Mouse (Mus musculus) intestine, embryonic 15.5 days (tissue): ENCODE measurements at regions not wholly inside any gene's neighbourhood (a gene's known extent, or its start where the extent isn't known, plus 50 kb on each side); places are given as distances from the start of the nearest gene placed in this dataset.
A peak's percentile ranks its signal among the peaks of the same experiment; 100 is the strongest.
"Not testable (repeated sequence)": the region's sequence is repeated elsewhere in the genome, so short reads cannot be mapped to it uniquely, and the experiment has no call there.

Source experiments
- ATAC-seq: fragments of 200-750 bp; cut with Nextera tagmentation; 2 replicates; pipeline ENCODE4 v1.8.0; 2017; ENCODE audit warnings: moderate TSS enrichment, moderate library complexity
- H3K27ac ChIP-seq: fragments of 300-500 bp; sonication (generic); 2 replicates; pipeline ENCODE4 v1.5.1; 2015; ENCODE audit warnings: mild to moderate bottlenecking, inconsistent platforms
- H3K27me3 ChIP-seq: fragments of 300-500 bp; sonication (generic); replicated peaks from 2 replicates; pipeline ENCODE4 v1.6.1; 2015; ENCODE audit warnings: inconsistent platforms
- H3K36me3 ChIP-seq: fragments of 300-500 bp; sonication (generic); 2 replicates; pipeline ENCODE4 v1.6.1; 2015; ENCODE audit warnings: inconsistent platforms
- H3K4me1 ChIP-seq: fragments of 300-500 bp; sonication (generic); replicated peaks from 2 replicates; pipeline ENCODE4 v1.6.1; 2015; ENCODE audit warnings: inconsistent platforms
- H3K4me2 ChIP-seq: fragments of 300-500 bp; sonication (generic); replicated peaks from 2 replicates; pipeline ENCODE4 v1.6.1; 2015; ENCODE audit warnings: mild to moderate bottlenecking, inconsistent platforms
- H3K4me3 ChIP-seq: fragments of 300-500 bp; sonication (generic); replicated peaks from 2 replicates; pipeline ENCODE4 v1.5.1; 2015; ENCODE audit warnings: inconsistent platforms
- H3K9ac ChIP-seq: fragments of 300-500 bp; sonication (generic); 2 replicates; pipeline ENCODE4 v1.6.1; 2015; ENCODE audit warnings: inconsistent platforms
- H3K9me3 ChIP-seq: fragments of 300-500 bp; sonication (generic); 2 replicates; pipeline ENCODE4 v1.6.1; 2016; ENCODE audit warnings: inconsistent platforms
- WGBS: fragments of 180-500 bp; shearing (Covaris S2); methylation state at CpG from one replicate; pipeline ENCODE4 v1.1.7; 2015; 5-methylcytosine and 5-hydroxymethylcytosine counted together

DNA sequence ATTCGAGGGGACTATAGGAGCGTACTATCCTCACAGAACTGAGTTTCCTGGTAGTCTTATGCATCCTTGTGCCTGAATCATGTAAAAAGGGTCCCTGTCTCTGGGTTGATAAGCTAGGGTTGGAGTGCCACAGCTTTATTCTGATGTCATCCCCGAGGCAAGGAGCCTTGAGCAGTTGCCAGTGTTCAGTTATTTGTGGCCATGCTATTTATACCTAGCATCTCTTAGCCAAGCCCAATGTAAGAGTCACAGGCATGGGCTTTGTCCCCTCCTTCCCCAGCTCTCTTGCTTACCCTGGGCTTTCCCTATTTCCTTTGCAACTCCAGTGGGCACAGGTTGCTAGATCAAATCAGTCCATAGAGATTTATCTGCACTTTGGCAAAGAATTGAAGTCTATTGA, 288.6 kb downstream of the Cyp26b1 start:
- Histone ChIP-seq H3K27ac (no peak overlapping the region), H3K9me3 (no peaks in the 10 kb centered on the region), H3K4me3 (no peak overlapping the region), H3K4me2 (no peak overlapping the region), H3K27me3 (no peaks in the 10 kb centered on the region), H3K36me3 (no peaks in the 10 kb centered on the region), H3K4me1 (no peaks in the 10 kb centered on the region), H3K9ac (no peak overlapping the region)
- WGBS: 88% methylated on average over 3 of the region's 3 CpGs
- ATAC-seq: no peak

DNA sequence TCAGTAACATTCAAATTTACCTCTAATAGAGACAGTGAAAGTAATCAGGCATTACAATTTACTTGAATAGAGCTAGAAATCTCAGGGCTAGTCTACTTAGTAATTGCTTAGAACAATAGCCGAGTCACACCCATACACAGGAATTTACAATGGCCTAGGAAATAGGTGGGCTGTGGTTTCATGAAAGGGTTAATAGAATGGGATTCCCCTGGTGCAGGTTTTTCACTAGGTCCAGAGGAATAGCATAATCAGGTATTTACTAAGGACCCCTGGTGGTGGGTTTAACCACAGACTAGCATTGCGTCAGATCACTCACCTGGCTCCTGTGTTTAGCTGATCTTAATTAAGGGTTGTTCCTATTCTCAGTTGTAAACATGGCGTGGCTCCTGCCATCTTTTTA, 290.8 kb downstream of the Cyp26b1 start:
- not testable (repeated sequence) for H3K9ac ChIP-seq, H3K4me1 ChIP-seq, H3K9me3 ChIP-seq, H3K36me3 ChIP-seq, H3K4me3 ChIP-seq, H3K27ac ChIP-seq, ATAC-seq, H3K4me2 ChIP-seq, H3K27me3 ChIP-seq
- 86% methylated on average over 3 of the region's 3 CpGs for WGBS

DNA sequence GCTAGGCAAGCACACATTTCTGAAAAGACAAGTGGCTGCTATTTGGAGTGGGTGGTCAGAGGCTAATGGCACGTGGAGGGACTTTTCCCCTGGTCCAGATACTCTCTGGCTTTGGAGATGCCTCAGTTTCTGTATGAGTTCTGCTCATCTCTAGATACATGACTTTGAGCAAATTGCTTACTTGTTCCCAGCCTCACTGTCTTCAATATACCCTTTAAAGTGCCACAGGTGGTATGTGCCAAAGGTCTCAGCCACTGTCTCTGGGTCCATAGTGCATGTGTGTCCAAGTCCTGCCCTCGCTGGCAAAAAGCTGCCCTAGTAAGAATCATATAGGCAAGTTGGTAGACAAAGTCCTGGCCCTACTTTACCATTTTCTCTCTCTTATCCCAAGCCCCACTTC, 291.5 kb downstream of the Dysf start:
- H3K9me3 ChIP-seq: no peaks in the 10 kb centered on the region

DNA sequence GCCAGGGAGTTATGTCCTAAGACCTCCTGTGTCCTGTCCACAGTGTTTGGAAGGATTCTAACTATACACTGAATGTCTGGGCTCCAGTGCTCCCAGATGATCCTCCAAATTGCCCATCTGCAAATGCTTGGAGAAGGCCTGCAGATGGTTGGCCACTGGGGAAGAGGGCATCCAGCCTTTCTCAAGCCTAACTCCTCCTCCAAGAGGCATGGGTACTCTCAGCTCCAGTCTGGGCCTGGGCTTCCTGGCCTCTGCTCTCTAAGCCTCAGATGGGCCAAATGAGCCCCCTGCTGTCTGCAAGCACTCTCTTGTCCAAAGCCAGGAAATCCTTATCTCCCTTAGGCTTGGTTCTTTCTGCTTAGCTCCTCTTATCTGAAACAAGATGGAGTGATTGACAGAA, 290.8 kb downstream of the Dysf start:
- no peak overlapping the region for H3K9ac ChIP-seq
- no peak overlapping the region for H3K27ac ChIP-seq
- H3K27me3 ChIP-seq: no peaks in the 10 kb centered on the region
- H3K9me3 ChIP-seq: no peaks in the 10 kb centered on the region
- no peaks in the 10 kb centered on the region for H3K36me3 ChIP-seq
- no peak for ATAC-seq
- no peak overlapping the region for H3K4me3 ChIP-seq
- no peaks in the 10 kb centered on the region for H3K4me1 ChIP-seq
- no peak overlapping the region for H3K4me2 ChIP-seq

More for the DNA sequence above, 291.5 kb downstream of the Dysf start:
- WGBS: 76% methylated on average over 2 of the region's 2 CpGs
- H3K4me3 ChIP-seq: no peak overlapping the region
- H3K4me2 ChIP-seq: no peak overlapping the region
- H3K27ac ChIP-seq: no peak overlapping the region
- H3K4me1 ChIP-seq: no peaks in the 10 kb centered on the region
- no peak overlapping the region for H3K9ac ChIP-seq
- H3K27me3 ChIP-seq: no peaks in the 10 kb centered on the region
- no peaks in the 10 kb centered on the region for H3K36me3 ChIP-seq
- no peak for ATAC-seq

DNA sequence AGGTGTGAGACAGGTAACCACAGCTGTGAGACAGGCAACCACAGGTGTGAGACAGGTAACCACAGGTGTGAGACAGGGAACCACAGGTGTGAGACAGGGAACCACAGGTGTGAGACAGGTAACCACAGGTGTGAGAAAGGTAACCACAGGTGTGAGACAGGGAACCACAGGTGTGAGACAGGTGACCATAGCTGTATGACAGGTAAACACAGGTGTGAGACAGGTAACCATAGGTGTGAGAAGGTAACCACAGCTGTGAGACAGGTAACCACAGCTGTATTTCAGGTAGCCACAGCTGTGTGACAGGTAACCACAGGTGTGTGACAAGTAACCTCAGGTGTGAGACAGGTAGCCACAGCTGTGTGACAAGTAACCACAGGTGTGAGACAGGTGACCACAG, 265.5 kb downstream of the Dysf start:
- H3K27me3 ChIP-seq, H3K9me3 ChIP-seq, H3K9ac ChIP-seq, H3K27ac ChIP-seq, H3K4me2 ChIP-seq, H3K36me3 ChIP-seq, H3K4me3 ChIP-seq, ATAC-seq: not testable (repeated sequence)
- H3K4me1 ChIP-seq: peaks cover 11% of the 10 kb centered on the region

DNA sequence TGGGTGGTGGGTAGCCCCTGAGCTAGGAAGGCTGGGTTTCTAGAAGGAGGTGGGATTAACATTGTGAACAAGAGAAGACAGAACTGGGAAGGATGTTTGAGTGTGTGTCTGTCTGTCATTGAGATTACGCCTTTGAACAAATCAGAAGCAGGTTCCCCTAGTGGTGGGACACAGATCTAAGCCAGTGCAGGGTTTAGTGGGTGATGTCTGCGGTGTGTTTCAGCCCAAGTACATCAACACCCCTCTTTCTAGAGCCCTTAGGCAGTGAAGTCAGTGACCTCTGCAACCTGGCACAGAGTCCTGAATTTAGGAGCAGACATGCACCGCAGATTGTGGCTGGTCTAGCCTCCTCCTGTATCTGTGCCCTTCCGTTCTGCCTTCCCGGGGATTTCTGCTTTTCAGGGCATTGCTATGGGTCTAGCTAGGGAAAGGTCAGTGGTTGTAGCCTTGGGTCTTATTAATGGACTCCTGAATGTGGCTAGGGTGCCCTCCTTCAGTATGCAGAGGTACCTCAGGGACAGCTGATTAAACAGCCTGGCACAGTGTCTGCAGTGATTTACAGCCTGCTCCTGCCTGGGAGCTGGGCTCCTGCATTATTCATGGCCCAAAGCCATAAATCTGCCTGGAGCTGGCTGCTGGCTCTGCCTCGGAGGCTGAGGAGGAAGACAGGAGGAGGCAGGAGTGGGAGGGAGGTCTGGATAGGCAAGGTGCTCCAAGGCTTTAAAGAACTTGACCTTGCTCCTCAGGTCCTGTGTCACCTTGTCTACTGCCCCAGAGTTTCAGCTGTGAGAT, 264.3 kb downstream of the Dysf start:
- Histone ChIP-seq H3K36me3 (no peaks in the 10 kb centered on the region), H3K4me1 (peaks cover 11% of the 10 kb centered on the region), H3K9me3 (no peaks in the 10 kb centered on the region), H3K4me2 (no peak overlapping the region), H3K27me3 (no peaks in the 10 kb centered on the region), H3K9ac (no peak overlapping the region; the same call in 1 of the 2 replicates), H3K4me3 (no peak overlapping the region), H3K27ac (no peak overlapping the region)
- 56% methylated on average over 6 of the region's 6 CpGs for WGBS
- peak; percentile 81 for ATAC-seq

DNA sequence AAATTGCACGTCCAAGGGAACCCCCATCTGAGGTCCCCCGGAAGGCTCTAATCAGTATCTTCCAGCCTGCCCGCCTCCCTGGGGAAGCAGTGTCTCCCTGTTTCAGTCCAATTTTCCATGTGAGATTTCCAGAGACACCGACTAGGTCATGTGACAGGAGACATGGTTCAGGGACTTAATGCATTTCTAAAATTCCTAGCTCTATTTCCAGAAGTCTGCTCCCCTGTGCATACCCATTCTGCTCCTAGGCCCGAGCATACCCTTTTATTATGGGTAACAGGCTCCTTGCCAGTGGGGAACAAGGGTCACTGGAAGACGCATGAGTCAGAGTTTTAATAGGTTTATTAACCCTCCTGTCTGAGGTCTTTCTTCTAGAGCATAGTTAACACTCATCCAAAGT, 263.6 kb downstream of the Dysf start:
- H3K36me3 ChIP-seq: no peaks in the 10 kb centered on the region
- 68% methylated on average over 6 of the region's 6 CpGs for WGBS
- no peak overlapping the region; the same call in 1 of the 2 replicates for H3K9ac ChIP-seq
- H3K27ac ChIP-seq: no peak overlapping the region
- H3K4me1 ChIP-seq: peaks cover 11% of the 10 kb centered on the region
- H3K27me3 ChIP-seq: no peaks in the 10 kb centered on the region
- no peaks in the 10 kb centered on the region for H3K9me3 ChIP-seq
- ATAC-seq: peak; percentile 55
- no peak overlapping the region for H3K4me2 ChIP-seq
- H3K4me3 ChIP-seq: no peak overlapping the region

DNA sequence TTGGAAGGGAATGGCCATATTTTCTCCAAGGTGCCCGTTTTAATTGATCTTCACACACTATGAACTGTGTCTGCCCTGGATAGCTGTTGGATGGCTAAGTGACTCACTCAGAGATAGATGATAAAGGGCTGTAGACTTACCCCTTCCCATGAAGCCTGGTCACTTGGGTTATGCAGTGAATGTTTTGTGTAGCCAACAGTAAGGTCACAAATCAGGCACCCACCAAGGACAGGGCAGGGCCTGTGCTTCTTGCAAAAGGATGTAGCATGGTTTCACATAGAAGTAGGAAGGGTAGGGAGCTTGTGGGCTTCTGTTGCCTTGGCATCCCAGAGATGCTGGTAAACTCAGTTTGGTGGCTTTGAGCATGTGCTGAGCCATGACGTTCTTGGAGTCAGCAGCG, 263.1 kb downstream of the Dysf start:
- ATAC-seq: no peak
- H3K36me3 ChIP-seq: no peaks in the 10 kb centered on the region
- no peaks in the 10 kb centered on the region for H3K9me3 ChIP-seq
- H3K4me3 ChIP-seq: no peak overlapping the region
- no peak overlapping the region for H3K27ac ChIP-seq
- 75% methylated on average over 3 of the region's 3 CpGs for WGBS
- no peak overlapping the region for H3K9ac ChIP-seq
- peaks cover 11% of the 10 kb centered on the region for H3K4me1 ChIP-seq
- no peak overlapping the region for H3K4me2 ChIP-seq
- no peaks in the 10 kb centered on the region for H3K27me3 ChIP-seq

DNA sequence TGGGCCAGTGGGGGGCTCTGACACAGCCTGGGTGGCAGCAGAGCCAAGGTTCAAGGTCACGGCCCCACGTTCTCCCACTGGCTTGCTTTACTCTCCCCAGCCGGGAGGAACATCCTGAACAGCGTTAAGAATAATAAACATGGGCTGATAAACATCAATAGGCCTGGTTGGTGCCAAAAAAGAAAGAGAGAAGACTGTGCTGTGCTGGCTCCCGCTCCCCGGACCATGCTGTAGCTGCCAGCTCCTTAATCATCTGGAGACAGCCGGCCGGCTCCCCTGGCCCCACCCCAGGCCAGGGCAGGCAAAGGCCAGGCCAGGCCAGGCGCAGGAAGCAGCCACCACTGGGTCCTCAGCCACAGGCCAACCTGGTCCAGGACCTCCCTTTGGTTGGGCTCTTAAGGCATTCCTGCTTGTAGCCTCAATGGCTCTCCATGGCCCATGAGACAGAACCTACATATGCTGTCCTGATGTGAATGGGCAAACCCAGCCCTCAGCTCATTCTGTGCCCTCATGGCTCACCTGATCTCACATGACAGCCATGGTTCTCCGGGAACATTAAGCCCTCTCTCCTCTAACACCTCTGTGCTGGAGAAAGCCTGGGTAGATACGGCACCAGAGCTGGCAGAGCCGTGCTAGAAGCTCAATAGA, 262.3 kb downstream of the Dysf start:
- WGBS: 35% methylated on average over 12 of the region's 12 CpGs
- no peak for ATAC-seq
- no peak overlapping the region for H3K27ac ChIP-seq

DNA sequence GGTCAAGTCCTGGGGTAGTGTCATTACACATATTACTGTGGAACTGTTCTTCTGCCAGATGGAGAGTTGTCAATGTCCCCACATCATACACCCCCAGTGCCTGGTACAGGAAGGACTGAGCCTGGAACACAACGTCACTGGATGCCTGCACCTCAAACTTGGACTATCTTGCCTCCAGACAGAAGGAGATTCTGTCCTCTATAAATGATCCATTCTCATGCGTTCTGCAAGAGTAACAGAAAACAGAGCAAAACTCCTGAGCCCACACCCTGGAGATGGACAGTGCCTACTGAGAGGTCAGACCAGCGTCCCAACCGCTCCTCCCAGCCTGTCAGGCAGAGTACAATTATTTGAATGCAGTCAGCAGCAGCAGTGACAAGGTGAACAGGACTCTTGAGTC, 261.1 kb downstream of the Dysf start:
- Histone ChIP-seq H3K27ac (no peak overlapping the region), H3K9ac (no peak overlapping the region), H3K4me3 (no peak overlapping the region), H3K4me2 (no peak overlapping the region), H3K27me3 (no peaks in the 10 kb centered on the region), H3K9me3 (no peaks in the 10 kb centered on the region), H3K4me1 (peaks cover 11% of the 10 kb centered on the region), H3K36me3 (no peaks in the 10 kb centered on the region)
- WGBS: 83% methylated on average over 4 of the region's 4 CpGs
- no peak for ATAC-seq

More for the DNA sequence above, 262.3 kb downstream of the Dysf start:
- H3K9me3 ChIP-seq: no peaks in the 10 kb centered on the region
- no peak overlapping the region for H3K4me3 ChIP-seq
- peaks cover 11% of the 10 kb centered on the region for H3K4me1 ChIP-seq
- H3K36me3 ChIP-seq: no peaks in the 10 kb centered on the region
- no peak overlapping the region for H3K4me2 ChIP-seq
- no peak overlapping the region for H3K9ac ChIP-seq
- no peaks in the 10 kb centered on the region for H3K27me3 ChIP-seq

DNA sequence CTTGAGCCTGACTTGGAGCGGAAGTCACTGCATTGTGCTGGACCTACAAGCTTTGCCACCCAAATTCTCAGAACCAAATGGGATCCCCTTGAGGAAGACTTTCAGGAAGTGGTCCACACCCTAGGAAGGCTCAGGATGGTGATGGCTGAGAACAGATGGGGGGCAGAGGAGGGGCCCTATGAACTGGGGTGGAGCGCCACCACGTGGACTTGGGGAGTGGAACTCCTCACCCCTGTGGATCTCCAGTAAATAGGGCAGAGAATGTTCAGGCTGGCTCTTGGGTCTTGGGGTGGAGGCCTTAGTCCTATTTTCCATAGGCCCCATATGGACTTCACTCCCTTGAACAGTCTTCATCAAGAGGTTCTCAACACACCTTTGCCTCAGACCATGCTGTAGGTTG, 260.6 kb downstream of the Dysf start:
- no peak overlapping the region for H3K4me3 ChIP-seq
- H3K27me3 ChIP-seq: no peaks in the 10 kb centered on the region
- H3K4me1 ChIP-seq: peaks cover 11% of the 10 kb centered on the region
- no peak overlapping the region for H3K27ac ChIP-seq
- 56% methylated on average over 3 of the region's 3 CpGs for WGBS
- no peaks in the 10 kb centered on the region for H3K36me3 ChIP-seq
- no peak overlapping the region for H3K4me2 ChIP-seq
- no peak for ATAC-seq
- H3K9ac ChIP-seq: no peak overlapping the region
- H3K9me3 ChIP-seq: no peaks in the 10 kb centered on the region

DNA sequence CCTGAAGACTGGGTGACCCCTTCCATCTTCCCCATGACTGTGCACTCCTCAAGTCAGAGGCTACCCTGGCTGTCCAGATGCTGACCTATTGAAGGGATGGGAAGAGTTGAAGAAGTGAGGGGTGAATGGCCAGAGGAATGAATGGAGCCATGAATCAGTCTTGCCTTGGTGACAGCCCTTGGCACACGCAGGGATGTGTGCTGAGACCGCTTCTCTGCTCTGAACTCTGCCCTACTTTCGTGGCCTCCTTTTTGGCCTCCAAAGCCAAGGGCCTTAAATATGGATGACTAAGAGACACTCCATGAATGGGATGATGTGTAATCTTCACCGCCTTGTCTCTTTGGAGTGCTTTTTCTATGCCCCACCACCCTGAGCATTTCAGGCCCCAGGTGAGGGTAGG, 259.7 kb downstream of the Dysf start:
- H3K36me3 ChIP-seq: no peaks in the 10 kb centered on the region
- H3K27me3 ChIP-seq: no peaks in the 10 kb centered on the region
- H3K27ac ChIP-seq: no peak overlapping the region
- H3K9ac ChIP-seq: no peak overlapping the region
- no peak overlapping the region for H3K4me2 ChIP-seq
- no peaks in the 10 kb centered on the region for H3K9me3 ChIP-seq
- H3K4me1 ChIP-seq: peaks cover 11% of the 10 kb centered on the region
- WGBS: 94% methylated on average over 4 of the region's 4 CpGs
- H3K4me3 ChIP-seq: no peak overlapping the region
- no peak for ATAC-seq

DNA sequence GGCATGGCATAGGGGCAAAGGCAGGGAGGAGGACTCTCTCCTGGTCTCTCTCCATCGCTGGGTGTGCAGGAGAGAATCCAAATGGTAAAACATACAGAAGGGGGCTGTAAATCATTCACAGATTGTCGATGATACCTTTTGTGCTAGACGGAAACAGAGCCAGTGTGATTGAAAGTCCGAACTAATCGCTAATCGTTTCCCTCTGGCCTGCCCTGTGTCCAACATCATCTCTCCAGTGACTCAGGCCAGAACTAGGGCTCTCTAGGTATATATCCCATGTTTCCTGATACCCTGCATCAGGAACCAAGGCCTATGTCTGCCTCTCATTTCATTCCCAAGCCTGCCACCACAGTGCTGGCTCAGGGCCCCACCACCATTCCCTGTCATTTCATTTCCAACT, 259.1 kb downstream of the Dysf start:
- Histone ChIP-seq H3K36me3 (no peaks in the 10 kb centered on the region), H3K27ac (no peak overlapping the region), H3K4me3 (no peak overlapping the region), H3K4me2 (no peak overlapping the region), H3K9ac (no peak overlapping the region), H3K4me1 (peaks cover 8% of the 10 kb centered on the region), H3K9me3 (no peaks in the 10 kb centered on the region), H3K27me3 (no peaks in the 10 kb centered on the region)
- ATAC-seq: no peak
- WGBS: 69% methylated on average over 6 of the region's 6 CpGs
